ENCODE assay signal across 13 mouse cellular contexts in the genomic region with DNA sequence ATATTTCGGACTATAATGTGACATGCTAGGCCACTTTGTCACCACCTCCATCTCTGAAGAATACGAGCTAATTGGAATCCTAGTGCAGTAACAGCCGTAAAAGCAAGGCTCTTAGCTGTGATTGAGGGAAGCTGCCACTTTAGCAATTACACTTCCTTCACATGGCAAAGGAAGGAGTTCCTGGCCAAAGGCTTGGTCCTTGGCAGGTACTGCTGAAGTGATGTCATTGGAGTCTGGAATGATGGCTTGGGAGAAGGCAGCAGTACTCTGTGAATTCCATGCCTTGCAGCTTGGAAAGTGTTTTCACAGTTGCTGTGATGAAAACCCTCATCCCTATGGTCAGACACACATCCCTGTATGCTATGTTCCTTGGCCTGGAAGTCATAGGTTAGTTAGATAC. TPM values are rescaled to one million over a fixed set of nuclear protein-coding genes. Genes with fewer than 3 reads are reported as not detected.
"Had no signal": no experiment of that assay in that cellular context is flagged by ENCODE, and none has a peak within 500 bp of the region (broad histone marks: within the 10 kb centered on the region; RNA-seq: fewer than 3 reads in every experiment).

No protein-coding gene starts in this region.

- H3K9ac ChIP-seq: limb, embryonic 13.5 days; liver, embryonic 14.5 days; midbrain, embryonic 13.5 days; neural tube, embryonic 15.5 days had no signal

- H3K4me1 ChIP-seq: neural tube, embryonic 15.5 days had no signal

- H3K27me3 ChIP-seq: limb, embryonic 13.5 days; neural tube, embryonic 15.5 days had no signal

- H3K27ac ChIP-seq: limb, embryonic 13.5 days; liver, embryonic 14.5 days; midbrain, embryonic 13.5 days; neural tube, embryonic 15.5 days; stomach, postnatal 0 days had no signal

- H3K36me3 ChIP-seq: limb, embryonic 13.5 days; midbrain, embryonic 13.5 days; neural tube, embryonic 15.5 days had no signal

- DNase-seq: left cerebral cortex, postnatal 4 days; lung, adult 18-20 months; right cerebral cortex, adult 18-20 months; right cerebral cortex, postnatal 25 days; thymus, postnatal 4 days had no signal

- H3K4me3 ChIP-seq: limb, embryonic 13.5 days; midbrain, embryonic 13.5 days; myocyte; neural tube, embryonic 15.5 days had no signal

- H3K4me2 ChIP-seq: limb, embryonic 13.5 days; midbrain, embryonic 13.5 days; neural tube, embryonic 15.5 days had no signal

- ATAC-seq: midbrain, embryonic 13.5 days had no signal

- H3K9me3 ChIP-seq: limb, embryonic 13.5 days; midbrain, embryonic 13.5 days; neural tube, embryonic 15.5 days had no signal

RNA-seq across cellular contexts. Expression of gene Irx6, which starts 24.3 kb away (rescaled TPM):
- total RNA-seq: left cerebral cortex, postnatal 4 days; liver, adult 2 months; megakaryocyte-erythroid progenitor cell, adult 5-6 weeks had no signal
- polyA plus RNA-seq: liver, adult 2 months; myocyte; stomach, postnatal 0 days had no signal
